Mouse (Mus musculus) left cerebral cortex, adult 2 months (tissue): ENCODE measurements at regions not wholly inside any gene's neighbourhood (a gene's known extent, or its start where the extent isn't known, plus 50 kb on each side); places are given as distances from the start of the nearest gene placed in this dataset.
"Not testable (repeated sequence)": the region's sequence is repeated elsewhere in the genome, so short reads cannot be mapped to it uniquely, and the experiment has no call there.

Experiments
- DNase-seq, 2 experiments: peaks; one replicate each; pipeline ENCODE4 v3.0.0; 2021 to 2022; ENCODE audit warnings: low spot score in 2 of 2, mixed read lengths in 1 of 2; ENCODE audit errors: extremely low spot score in 1 of 2
- H3K27ac ChIP-seq: fragments of 200-600 bp; 2 replicates; pipeline ENCODE4 v1.8.1; 2022
- H3K4me3 ChIP-seq: fragments of 200-600 bp; 2 replicates; pipeline ENCODE4 v1.8.1; 2022
- CTCF ChIP-seq: fragments of 200-600 bp; IDR thresholded peaks from 2 replicates; pipeline ENCODE4 v1.8.1; 2022; ENCODE audit warnings: antibody characterized with exemption, mild to moderate bottlenecking, moderate library complexity
- intact Hi-C: fragments of 180-260 bp; cut with DNase I; formaldehyde crosslinking; loops from one replicate; pipeline ENCODE4 v1.15.1; 2025
- microRNA-seq, 2 experiments: library from miRNA; unstranded; fragments of <30 nt; microRNA quantifications; one replicate each; pipeline ENCODE4 v1.2.0; 2021

DNA sequence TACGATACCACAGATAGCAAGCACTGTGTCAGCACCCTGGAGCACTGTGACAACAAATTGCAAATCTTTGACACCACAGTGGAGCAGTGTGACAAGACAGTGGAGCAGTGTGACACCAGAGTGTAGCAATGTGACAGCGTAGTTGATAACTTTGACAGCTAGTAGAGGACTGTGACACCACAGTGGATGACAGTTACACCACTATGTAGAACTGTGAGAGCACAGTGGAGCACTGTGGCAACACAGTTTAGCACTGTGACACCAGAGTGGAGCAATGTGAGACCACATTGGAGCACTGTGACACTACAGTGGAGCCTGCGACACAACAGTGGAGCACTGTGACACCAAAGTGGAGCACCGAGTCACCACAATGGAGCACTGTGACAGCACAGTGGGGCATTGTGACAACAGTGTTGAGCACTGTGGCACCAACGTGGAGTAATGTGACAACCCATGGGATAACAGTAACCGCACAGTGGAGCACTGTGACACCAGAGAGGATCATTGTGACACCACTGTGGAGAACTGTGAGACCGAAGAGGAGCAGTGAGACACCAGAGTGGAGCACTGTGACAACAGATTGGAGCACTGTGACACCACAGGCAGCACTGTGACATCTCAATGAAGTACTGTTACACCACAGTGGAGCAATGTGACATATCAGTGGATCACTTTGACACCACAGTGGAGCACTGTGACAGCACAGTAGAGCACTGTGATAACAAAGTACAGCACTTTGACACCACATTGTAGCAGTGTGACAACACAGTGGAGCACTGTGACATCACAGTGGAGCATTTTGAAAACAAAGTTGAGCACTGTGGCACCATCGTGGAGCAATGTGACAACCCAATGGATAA is 83.7 kb upstream of the Vmn1r2 start:
- DNase-seq = peak in 1 of 2 experiments; percentile 11
- no peak overlapping the region for H3K4me3 ChIP-seq
- no peak for TF ChIP-seq CTCF
- H3K27ac ChIP-seq = no peak overlapping the region
- intact Hi-C loops = no loop called here

DNA sequence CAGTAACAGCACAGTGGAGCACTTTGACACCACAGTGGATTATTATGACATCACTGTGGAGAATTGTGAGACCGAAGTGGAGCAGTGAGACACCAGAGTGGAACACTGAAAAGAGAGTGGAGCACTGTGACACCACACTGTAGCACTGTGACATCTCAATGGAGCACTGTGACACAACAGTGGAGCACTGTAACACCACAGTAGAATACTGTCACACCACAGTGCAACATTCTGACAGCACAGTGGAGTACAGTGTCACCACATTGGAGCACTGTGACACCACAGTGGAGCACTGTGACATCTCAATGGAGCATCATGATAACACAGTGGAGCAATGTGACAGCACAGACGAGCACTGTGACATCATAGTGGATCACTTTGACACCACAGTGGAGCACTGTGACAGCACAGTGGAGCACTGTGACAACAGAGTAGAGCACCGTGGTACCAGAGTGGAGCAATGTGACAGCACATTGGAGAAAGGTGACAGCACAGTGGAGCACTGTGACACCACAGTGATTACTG is 83.0 kb upstream of the Vmn1r2 start:
- H3K4me3 ChIP-seq = no peak overlapping the region
- intact Hi-C loops = no loop called here
- TF ChIP-seq CTCF = no peak
- H3K27ac ChIP-seq = no peak overlapping the region
- peak in 1 of 2 experiments; percentile 8 for DNase-seq

DNA sequence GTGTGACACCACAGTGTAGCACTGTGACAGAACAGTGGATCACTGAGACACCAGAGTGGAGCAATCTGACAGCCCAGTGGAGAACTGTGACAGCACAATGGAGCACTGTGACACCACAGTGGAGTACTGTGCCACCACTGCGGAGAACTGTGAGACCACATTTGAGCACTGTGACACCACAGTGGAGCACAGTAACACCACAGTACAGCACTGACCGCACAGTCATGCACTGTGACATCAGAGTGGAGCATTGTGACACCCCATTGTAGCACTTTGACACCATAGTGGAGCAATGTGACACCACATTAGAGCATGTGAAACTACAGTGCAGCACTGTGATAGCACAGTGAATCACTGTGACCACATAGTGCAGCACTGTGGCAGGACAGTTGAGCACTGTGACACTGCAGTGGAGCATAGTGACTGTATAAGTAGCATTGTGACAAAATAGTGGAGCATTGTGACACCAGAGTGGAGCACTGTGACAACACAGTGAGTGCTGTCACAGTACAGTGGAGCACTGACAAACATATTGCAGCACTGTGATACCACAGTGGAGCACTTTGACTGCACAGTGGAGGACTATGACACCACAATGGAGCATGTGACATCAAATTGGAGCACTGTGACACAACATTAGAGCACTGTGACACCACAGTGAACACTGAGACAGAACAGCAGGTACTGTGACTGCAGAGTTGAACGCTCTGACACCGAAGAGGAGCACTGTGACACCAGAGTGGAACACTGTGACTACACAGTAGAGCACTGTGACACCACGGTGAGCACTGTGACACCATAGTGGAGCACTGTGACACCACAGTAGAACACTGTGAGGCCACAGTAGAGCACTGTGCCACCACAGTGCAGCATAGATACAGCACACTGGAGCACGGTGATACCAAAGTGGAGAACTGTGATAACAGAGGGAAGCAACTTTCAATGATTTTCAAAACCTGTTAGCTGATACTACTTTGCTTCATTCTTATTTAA is 81.4 kb upstream of the Vmn1r2 start:
- intact Hi-C loops = no loop called here
- no peak overlapping the region for H3K4me3 ChIP-seq
- no peak for TF ChIP-seq CTCF
- no peak overlapping the region for H3K27ac ChIP-seq
- peak in 1 of 2 experiments; percentile 6 for DNase-seq

DNA sequence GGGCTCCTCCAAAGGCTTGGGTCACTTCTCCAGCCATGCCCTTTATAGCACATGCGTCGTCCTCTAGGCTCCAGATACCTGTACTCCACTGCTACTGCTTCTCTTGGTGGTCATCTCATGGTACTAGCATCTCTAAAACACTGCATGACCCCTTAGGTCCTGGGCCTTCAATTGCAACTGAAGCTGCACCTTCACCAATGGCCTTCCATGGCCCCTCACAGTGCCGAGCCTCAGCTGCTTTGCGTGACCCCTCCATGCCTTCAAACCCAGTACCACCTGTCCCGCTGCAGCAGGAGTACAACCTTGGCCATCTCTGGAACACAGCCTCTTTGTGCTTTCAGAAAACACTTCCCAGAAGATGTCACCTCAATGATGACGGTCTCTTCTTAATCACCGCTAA is 79.5 kb upstream of the Vmn1r2 start:
- H3K4me3 ChIP-seq, DNase-seq, H3K27ac ChIP-seq, intact Hi-C loops: not testable (repeated sequence)

DNA sequence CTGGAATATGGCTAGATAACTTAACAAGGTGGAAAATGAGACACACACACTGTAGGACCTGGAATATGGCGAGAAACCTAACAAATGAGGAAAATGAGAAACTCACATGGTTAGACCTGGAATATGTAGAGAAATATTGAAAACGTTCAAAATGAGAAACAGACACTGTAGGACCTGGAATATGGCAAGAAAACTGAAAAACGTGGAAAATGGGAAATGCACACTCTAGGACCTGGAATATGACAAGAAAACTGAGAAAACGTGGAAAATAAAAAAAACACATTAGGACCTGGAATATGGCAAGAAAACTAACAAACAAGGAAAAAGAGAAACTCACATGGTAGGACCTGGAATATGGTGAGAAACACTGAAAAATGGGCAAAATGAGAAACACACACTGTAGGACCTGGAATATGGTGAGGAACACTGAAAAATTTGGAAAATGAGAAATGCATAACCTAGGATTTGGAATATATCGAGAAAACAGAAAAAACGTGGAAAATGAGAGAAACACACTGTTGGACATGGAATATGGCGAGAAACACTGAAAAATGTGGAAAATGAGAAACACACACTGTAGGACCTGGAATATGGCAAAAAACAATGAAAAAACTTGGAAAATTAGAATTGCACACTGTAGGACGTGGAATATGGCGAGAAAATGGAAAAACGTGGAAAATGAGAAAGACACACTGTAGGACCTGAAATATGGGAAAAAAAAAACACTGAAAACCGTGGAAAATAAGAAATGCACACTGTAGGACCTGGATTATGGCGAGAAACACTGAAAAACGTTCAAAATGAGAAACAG is 77.3 kb upstream of the Vmn1r2 start:
- DNase-seq = no peak
- H3K4me3 ChIP-seq = no peak overlapping the region
- H3K27ac ChIP-seq = no peak overlapping the region
- no peak for TF ChIP-seq CTCF
- intact Hi-C loops = no loop called here

DNA sequence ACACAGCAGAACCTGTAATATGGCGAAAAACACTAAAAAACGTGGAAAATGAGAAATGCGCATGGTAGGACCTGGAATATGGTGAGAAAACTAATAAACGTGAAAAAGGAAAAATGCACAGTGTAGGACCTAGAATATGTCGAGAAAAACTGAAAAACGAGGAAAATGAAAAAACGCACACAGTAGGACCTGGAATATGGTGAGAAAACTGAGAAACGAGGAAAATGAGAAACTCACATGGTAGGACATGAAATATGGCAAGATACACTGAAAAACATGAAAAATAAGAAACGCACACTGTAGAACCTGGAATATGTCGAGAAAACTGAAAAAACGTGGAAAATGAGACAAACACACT is 76.8 kb upstream of the Vmn1r2 start:
- Histone ChIP-seq H3K4me3 (no peak overlapping the region), H3K27ac (no peak overlapping the region)
- TF ChIP-seq CTCF = no peak
- no peak for DNase-seq
- intact Hi-C loops = no loop called here

GRCm38 (mm10) chr4:3090742-3091141 is 76.4 kb upstream of the Vmn1r2 start:
- H3K4me3 ChIP-seq = no peak overlapping the region
- no peak overlapping the region for H3K27ac ChIP-seq
- no peak for TF ChIP-seq CTCF
- DNase-seq = no peak
- intact Hi-C loops = no loop called here

Small RNAs in the stretch of these regions (microRNA-seq; reads per million reads assigned to microRNA genes)
- gene Gm27878 = 0 reads per million in 2 experiments
